Mouse (Mus musculus) layer of hippocampus, adult 9-10 months (tissue): Measurements from ENCODE around the gene Snd1.

Source experiments
- DNase-seq: peaks from one replicate; pipeline ENCODE4 v3.0.0; 2022; ENCODE audit warnings: low spot score

Snd1 gene

GRCm38 (mm10) chr6:28753217-28753616 is 278.3 kb downstream of the Snd1 start:
- DNase-seq = peak; percentile 68

- DNase-seq = no peak
Observed at GRCm38 (mm10) chr6:28753681-28754080, 278.7 kb downstream of the Snd1 start.

- no peak for DNase-seq
Observed at GRCm38 (mm10) chr6:28754127-28754898, 279.4 kb downstream of the Snd1 start.

GRCm38 (mm10) chr6:28756306-28757018 is 281.5 kb downstream of the Snd1 start:
- DNase-seq = peak; percentile 65

- DNase-seq = no peak
Observed at GRCm38 (mm10) chr6:28758293-28758692, 283.4 kb downstream of the Snd1 start.

GRCm38 (mm10) chr6:28761728-28762127 is 286.8 kb downstream of the Snd1 start:
- DNase-seq = no peak

- no peak for DNase-seq
Observed at GRCm38 (mm10) chr6:28762132-28762775, 287.3 kb downstream of the Snd1 start.

- no peak for DNase-seq
Observed at GRCm38 (mm10) chr6:28766622-28767021, 291.7 kb downstream of the Snd1 start.

GRCm38 (mm10) chr6:28767891-28768481 is 293.0 kb downstream of the Snd1 start:
- DNase-seq = no peak

- DNase-seq = no peak
Observed at GRCm38 (mm10) chr6:28771331-28771730, 296.4 kb downstream of the Snd1 start.

- no peak for DNase-seq
Observed at GRCm38 (mm10) chr6:28781696-28782095, 306.8 kb downstream of the Snd1 start.

- no peak for DNase-seq
Observed at GRCm38 (mm10) chr6:28783082-28783647, 308.2 kb downstream of the Snd1 start.

GRCm38 (mm10) chr6:28783953-28784352 is 309.0 kb downstream of the Snd1 start:
- DNase-seq = no peak

- DNase-seq = no peak
Observed at GRCm38 (mm10) chr6:28785770-28786169, 310.8 kb downstream of the Snd1 start.

GRCm38 (mm10) chr6:28787133-28787532 is 312.2 kb downstream of the Snd1 start:
- no peak for DNase-seq

- DNase-seq = no peak
Observed at GRCm38 (mm10) chr6:28789685-28790084, 314.7 kb downstream of the Snd1 start.

GRCm38 (mm10) chr6:28791183-28791582 is 316.2 kb downstream of the Snd1 start:
- no peak for DNase-seq

- no peak for DNase-seq
Observed at GRCm38 (mm10) chr6:28791809-28792208, 316.9 kb downstream of the Snd1 start.

- no peak for DNase-seq
Observed at GRCm38 (mm10) chr6:28795380-28795779, 320.4 kb downstream of the Snd1 start.

GRCm38 (mm10) chr6:28795792-28796515 is 321.0 kb downstream of the Snd1 start:
- no peak for DNase-seq

GRCm38 (mm10) chr6:28799818-28800217 is 324.9 kb downstream of the Snd1 start:
- no peak for DNase-seq

GRCm38 (mm10) chr6:28800976-28801375 is 326.0 kb downstream of the Snd1 start:
- no peak for DNase-seq
